Mouse (Mus musculus) CH12F3 (cell line): Measurements from ENCODE around the gene Trabd2b.

Source experiments
- in situ Hi-C: fragments of 300-500 bp; cut with MboI; formaldehyde crosslinking; loops from 2 replicates; pipeline ENCODE4 v1.14.3; 2020; ENCODE audit warnings: low sequenced_read_pairs

The Trabd2b gene

GRCm38 (mm10) chr4:114537376-114537974 lies 131.0 kb downstream of the Trabd2b start:
- in situ Hi-C loops: no loop called here

- in situ Hi-C loops: no loop called here
Observed at GRCm38 (mm10) chr4:114540031-114540430, 133.5 kb downstream of the Trabd2b start.

GRCm38 (mm10) chr4:114541221-114541620 lies 134.7 kb downstream of the Trabd2b start:
- in situ Hi-C loops: no loop called here

- in situ Hi-C loops: no loop called here
Observed at GRCm38 (mm10) chr4:114542136-114542535, 135.6 kb downstream of the Trabd2b start.

GRCm38 (mm10) chr4:114545481-114546200 lies 139.1 kb downstream of the Trabd2b start:
- in situ Hi-C loops: no loop called here

GRCm38 (mm10) chr4:114547658-114548448 lies 141.3 kb downstream of the Trabd2b start:
- in situ Hi-C loops: no loop called here

- in situ Hi-C loops: no loop called here
Observed at GRCm38 (mm10) chr4:114549487-114549886, 143.0 kb downstream of the Trabd2b start.

GRCm38 (mm10) chr4:114550471-114551156 lies 144.1 kb downstream of the Trabd2b start:
- in situ Hi-C loops: no loop called here

GRCm38 (mm10) chr4:114556880-114557279 lies 150.4 kb downstream of the Trabd2b start:
- in situ Hi-C loops: no loop called here

GRCm38 (mm10) chr4:114557731-114558130 lies 151.2 kb downstream of the Trabd2b start:
- in situ Hi-C loops: no loop called here

- in situ Hi-C loops: no loop called here
Observed at GRCm38 (mm10) chr4:114558487-114558886, 152.0 kb downstream of the Trabd2b start.

GRCm38 (mm10) chr4:114560638-114561216 lies 154.2 kb downstream of the Trabd2b start:
- in situ Hi-C loops: no loop called here

- in situ Hi-C loops: no loop called here
Observed at GRCm38 (mm10) chr4:114564131-114564695, 157.7 kb downstream of the Trabd2b start.

GRCm38 (mm10) chr4:114567594-114567993 lies 161.1 kb downstream of the Trabd2b start:
- in situ Hi-C loops: no loop called here

- in situ Hi-C loops: no loop called here
Observed at GRCm38 (mm10) chr4:114568081-114568605, 161.6 kb downstream of the Trabd2b start.

- in situ Hi-C loops: no loop called here
Observed at GRCm38 (mm10) chr4:114578153-114578950, 171.8 kb downstream of the Trabd2b start.

- in situ Hi-C loops: no loop called here
Observed at GRCm38 (mm10) chr4:114583546-114584144, 177.1 kb downstream of the Trabd2b start.

- in situ Hi-C loops: no loop called here
Observed at GRCm38 (mm10) chr4:114584686-114585085, 178.2 kb downstream of the Trabd2b start.
